Mouse (Mus musculus): ENCODE measurements around the gene F12.

GRCm38 (mm10) chr13:55443799-55444285, 17.2 kb upstream of the F12 start:
- no peak for TF ChIP-seq EP300 (IDR thresholded peaks at IDR 0.05; ENCODE audit: low read length)
- TF ChIP-seq CTCF (conservative IDR thresholded peaks at IDR 0.05 in 1 of 2, IDR thresholded peaks at IDR 0.05 in 1 of 2; ENCODE audit: low read depth in 2 of 2, low read length in 2 of 2) = no peak
- TF ChIP-seq POLR2A (IDR thresholded peaks at IDR 0.05; ENCODE audit: low read depth, low read length) = no peak
- no peak for TF ChIP-seq JUND (conservative IDR thresholded peaks at IDR 0.05; ENCODE audit: low read depth, low read length)
- TF ChIP-seq MAX (IDR thresholded peaks at IDR 0.05; ENCODE audit: low read length) = no peak
- TF ChIP-seq ZC3H11A (IDR thresholded peaks at IDR 0.05; ENCODE audit: low read depth, low read length) = no peak
- TF ChIP-seq MAFK (IDR thresholded peaks at IDR 0.05; ENCODE audit: insufficient replicate concordance, low read length) = no peak
- no peak for TF ChIP-seq TBP (conservative IDR thresholded peaks at IDR 0.05; ENCODE audit: low read depth, low read length)
- no peak for TF ChIP-seq GABPA (IDR thresholded peaks at IDR 0.05; ENCODE audit: insufficient replicate concordance, low read depth, low read length)
- no peak for TF ChIP-seq NELFE (IDR thresholded peaks at IDR 0.05; ENCODE audit: low read depth, low read length)
- no peak for TF ChIP-seq POLR2AphosphoS2 (IDR thresholded peaks at IDR 0.05; ENCODE audit: low read depth, low read length)
- no peak for TF ChIP-seq ZMIZ1 (IDR thresholded peaks at IDR 0.05; ENCODE audit: low read depth, low read length)
- no peak for TF ChIP-seq ETS1 (conservative IDR thresholded peaks at IDR 0.05; ENCODE audit: low read depth, low read length)
- TF ChIP-seq TCF12 (IDR thresholded peaks at IDR 0.05; ENCODE audit: low read depth, low read length) = no peak

Data from CH12.LX (cell line).